Mouse (Mus musculus): ENCODE measurements at regions not wholly inside any gene's neighbourhood (a gene's known extent, or its start where the extent isn't known, plus 50 kb on each side); places are given as distances from the start of the nearest gene placed in this dataset.

DNA sequence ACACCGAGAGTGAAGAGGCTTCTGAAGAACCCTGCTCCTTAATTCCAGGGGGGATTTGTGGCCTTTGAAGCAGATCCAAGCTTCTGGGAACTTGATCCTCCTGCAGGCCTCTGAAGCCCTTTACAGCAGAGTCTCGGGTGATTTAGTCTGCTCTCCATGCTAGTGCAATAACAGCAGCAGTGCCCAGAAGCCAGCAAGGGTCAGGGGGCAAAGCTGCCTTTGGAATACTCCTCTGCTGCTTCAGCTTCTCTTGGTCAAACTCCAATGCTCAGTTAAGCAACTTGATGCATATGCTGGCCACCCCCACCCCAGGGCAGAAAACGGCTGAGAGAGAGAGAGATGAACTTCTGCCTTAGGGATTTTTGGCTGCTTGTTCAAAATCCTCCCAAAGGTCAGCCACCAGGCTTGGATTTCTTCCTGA lies 82.8 kb upstream of the N4bp1 start:
- TF ChIP-seq MAFK (IDR thresholded peaks at IDR 0.05; ENCODE audit: borderline replicate concordance, low read depth, low read length) (no peak), MXI1 (IDR thresholded peaks at IDR 0.05; ENCODE audit: low read depth, low read length) (no peak), CTCF (IDR thresholded peaks at IDR 0.05 in 2 of 3, conservative IDR thresholded peaks at IDR 0.05 in 1 of 3; ENCODE audit: control insufficient read depth in 1 of 3, insufficient read depth in 1 of 3, low read depth in 2 of 3, low read length in 3 of 3, poor library complexity in 1 of 3, severe bottlenecking in 1 of 3) (no peak), POLR2A (IDR thresholded peaks at IDR 0.05; ENCODE audit: control insufficient read depth in 1 of 2, insufficient read depth in 1 of 2, low read depth in 1 of 2, low read length in 2 of 2, poor library complexity in 1 of 2) (no peak), USF1 (IDR thresholded peaks at IDR 0.05; ENCODE audit: low read depth, low read length) (no peak), SMC3 (IDR thresholded peaks at IDR 0.05; ENCODE audit: low read depth, low read length) (no peak), KAT2A (conservative IDR thresholded peaks at IDR 0.05; ENCODE audit: low read depth, low read length) (no peak), MAX (IDR thresholded peaks at IDR 0.05; ENCODE audit: low read length) (no peak), NRF1 (IDR thresholded peaks at IDR 0.05; ENCODE audit: insufficient read depth, low read depth, low read length, poor library complexity, severe bottlenecking) (no peak), POLR2AphosphoS2 (IDR thresholded peaks at IDR 0.05; ENCODE audit: low read length) (no peak), NELFE (IDR thresholded peaks at IDR 0.05; ENCODE audit: low read depth, low read length) (no peak), MYC (IDR thresholded peaks at IDR 0.05; ENCODE audit: low read depth, low read length) (no peak), TCF12 (IDR thresholded peaks at IDR 0.05; ENCODE audit: low read depth, low read length) (no peak)
